Mouse (Mus musculus): Measurements from ENCODE around the gene Chm. TPM values are rescaled to one million over a fixed set of nuclear protein-coding genes. Genes with fewer than 3 reads are reported as not detected.
A peak's percentile ranks its signal among the peaks of the same experiment; 100 is the strongest.
"Not testable (repeated sequence)": the region's sequence is repeated elsewhere in the genome, so short reads cannot be mapped to it uniquely, and the experiment has no call there.

Gene Chm
- polyA plus RNA-seq (2021), result 19.9 TPM

- DNase-seq (ENCODE audit: low read depth, low spot score) (peak; percentile 15), ATAC-seq (peak; percentile 93)
- ChIA-PET CTCF (interaction anchor here (1.7 kb wide), 1 partner anchor 15 kb away, joined by 4 read pairs; no protein-coding TSS in a partner anchor), POLR2A (no interaction called here)
- peaks cover 15% of the 10 kb centered on the region for H3K27me3 ChIP-seq
- in situ Hi-C loops (cut with MboI; ENCODE audit: low pct_unique_long_range_greater_than_20kb), result loop anchor here (10.0 kb wide), 1 partner anchor 71 kb away; no protein-coding TSS in a partner anchor
- no peak for TF ChIP-seq CTCF (IDR thresholded peaks at IDR 0.05)
Observed at GRCm38 (mm10) chrX:113185230-113185985, at the start of gene Chm. Chm (minus strand) TSS chrX:113185517.

GRCm38 (mm10) chrX:113193901-113194300 is 8.6 kb upstream of the Chm start:
- peaks cover 25% of the 10 kb centered on the region for H3K27me3 ChIP-seq
- no peak for TF ChIP-seq CTCF (IDR thresholded peaks at IDR 0.05)
- ChIA-PET CTCF (interaction anchor here (0.8 kb wide), 1 partner anchor 11 kb away, joined by 3 read pairs; no protein-coding TSS in a partner anchor), POLR2A (no interaction called here)
- no peak for ATAC-seq
- no peak for DNase-seq (ENCODE audit: low read depth, low spot score)
- in situ Hi-C loops (cut with MboI; ENCODE audit: low pct_unique_long_range_greater_than_20kb), result no loop called here

DNA sequence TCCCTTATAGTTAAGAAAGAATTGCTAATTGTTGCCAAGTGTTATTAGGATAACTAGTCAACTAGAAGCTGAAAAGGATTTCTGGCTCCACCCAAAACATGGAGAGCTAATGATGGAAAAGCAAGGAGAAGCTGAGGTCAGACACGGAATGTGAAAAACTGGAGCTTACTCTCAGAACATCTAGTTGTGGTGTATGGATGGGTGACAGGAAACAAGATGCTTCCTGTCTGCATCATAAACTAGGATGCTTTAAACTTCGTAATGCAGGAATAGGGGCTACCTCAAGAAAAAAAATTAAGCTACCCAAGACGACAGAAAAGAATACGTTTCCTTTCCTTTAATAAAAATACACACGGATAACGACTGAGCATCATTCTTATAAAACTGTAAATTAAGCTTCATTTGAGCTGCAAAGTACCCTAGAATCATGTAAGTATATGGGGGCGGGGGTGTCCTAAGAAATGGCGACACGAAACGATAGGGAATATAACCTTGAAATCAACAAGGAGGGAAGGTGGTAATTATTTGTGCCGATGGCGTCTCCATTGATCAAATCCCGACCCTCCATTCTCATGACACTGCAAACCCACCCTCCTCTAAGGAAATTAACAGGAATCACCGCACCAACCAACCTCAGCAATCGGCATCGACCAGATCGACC is 618 bp downstream of the Chm start:
- H3K27me3 ChIP-seq, result peaks cover 15% of the 10 kb centered on the region
- no peak for TF ChIP-seq CTCF (IDR thresholded peaks at IDR 0.05)
- in situ Hi-C loops (cut with MboI; ENCODE audit: low pct_unique_long_range_greater_than_20kb), result loop anchor here (10.0 kb wide), 1 partner anchor 70 kb away; no protein-coding TSS in a partner anchor
- ChIA-PET POLR2A (interaction anchor here (1.1 kb wide), 1 partner anchor 39 kb away, joined by 4 read pairs; no protein-coding TSS in a partner anchor), CTCF (interaction anchor here (0.6 to 1.9 kb wide), 3 partner anchors 13 to 17 kb away, joined by 3 to 4 read pairs (median 4); no protein-coding TSS in a partner anchor)
- ATAC-seq (peak; percentile 15), DNase-seq (ENCODE audit: low read depth, low spot score) (no peak)

DNA sequence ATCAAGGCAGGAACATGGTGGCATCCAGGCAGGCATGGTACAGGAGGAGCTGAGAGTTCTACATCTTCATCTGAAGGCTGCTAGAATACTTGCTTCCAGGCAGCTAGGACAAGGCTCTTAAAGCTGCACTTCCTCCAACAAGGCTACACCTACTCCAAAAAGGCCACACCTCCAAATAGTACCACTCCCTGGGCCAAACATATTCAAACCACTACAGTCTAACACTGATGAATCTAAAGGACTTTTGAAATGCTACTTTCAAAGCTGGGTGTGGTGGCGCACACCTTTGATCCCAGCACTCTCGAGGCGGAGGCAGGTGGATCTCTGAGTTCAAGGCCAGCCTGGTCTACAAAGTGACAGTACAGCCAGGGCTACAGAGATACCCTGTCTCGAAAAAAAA is 4.5 kb downstream of the Chm start:
- POLR2A ChIA-PET; DNase-seq (ENCODE audit: low read depth, low spot score); CTCF ChIA-PET; ATAC-seq: not testable (repeated sequence)
- H3K27me3 ChIP-seq, result peaks cover 11% of the 10 kb centered on the region
- in situ Hi-C loops (cut with MboI; ENCODE audit: low pct_unique_long_range_greater_than_20kb), result loop anchor here (10.0 kb wide), 1 partner anchor 66 kb away; no protein-coding TSS in a partner anchor

DNA sequence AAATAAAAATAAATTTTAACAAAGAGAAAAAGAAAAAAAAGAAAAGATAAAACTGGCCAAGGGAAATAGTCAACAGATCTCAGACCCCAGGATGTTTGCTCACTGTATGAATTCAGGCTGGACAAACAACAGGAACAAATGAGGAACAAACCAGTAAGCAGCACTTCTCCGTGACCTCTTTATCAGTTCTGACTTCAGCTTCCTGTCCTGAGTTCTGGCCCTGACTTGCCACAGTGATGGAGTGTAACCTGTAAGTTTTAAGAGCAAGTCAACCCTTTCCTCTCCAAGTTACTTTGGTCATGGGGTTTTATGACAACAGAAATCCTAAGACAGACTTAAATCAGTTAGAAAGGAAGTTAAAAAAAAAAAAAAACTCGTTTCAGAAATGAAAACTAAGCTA is 12.6 kb downstream of the Chm start:
- DNase-seq (ENCODE audit: low read depth, low spot score) (no peak), ATAC-seq (no peak)
- H3K27me3 ChIP-seq, result no peaks in the 10 kb centered on the region
- TF ChIP-seq CTCF (IDR thresholded peaks at IDR 0.05), result no peak
- CTCF ChIA-PET, result interaction anchor here (1.5 kb wide), 1 partner anchor 11 kb away, joined by 4 read pairs; no protein-coding TSS in a partner anchor
- in situ Hi-C loops (cut with MboI; ENCODE audit: low pct_unique_long_range_greater_than_20kb), result loop anchor here (10.0 kb wide), 1 partner anchor 88 kb away; no protein-coding TSS in a partner anchor
- POLR2A ChIA-PET, result no interaction called here

GRCm38 (mm10) chrX:113172271-113172670 is 13.0 kb downstream of the Chm start:
- POLR2A ChIA-PET, result no interaction called here
- no peak for DNase-seq (ENCODE audit: low read depth, low spot score)
- no peak for ATAC-seq
- H3K27me3 ChIP-seq, result no peaks in the 10 kb centered on the region
- no peak for TF ChIP-seq CTCF (IDR thresholded peaks at IDR 0.05)
- CTCF ChIA-PET, result interaction anchor here (1.5 kb wide), 1 partner anchor 11 kb away, joined by 4 read pairs; no protein-coding TSS in a partner anchor
- in situ Hi-C loops (cut with MboI; ENCODE audit: low pct_unique_long_range_greater_than_20kb), result loop anchor here (10.0 kb wide), 1 partner anchor 87 kb away; no protein-coding TSS in a partner anchor

GRCm38 (mm10) chrX:113160268-113160860 is 25.0 kb downstream of the Chm start:
- ATAC-seq, result no peak
- no peaks in the 10 kb centered on the region for H3K27me3 ChIP-seq
- POLR2A ChIA-PET, result interaction anchor here (0.6 kb wide), 1 partner anchor 56 kb away, joined by 3 read pairs; no protein-coding TSS in a partner anchor
- TF ChIP-seq CTCF (IDR thresholded peaks at IDR 0.05), result no peak
- DNase-seq (ENCODE audit: low read depth, low spot score), result no peak
- in situ Hi-C loops (cut with MboI; ENCODE audit: low pct_unique_long_range_greater_than_20kb), result no loop called here
- CTCF ChIA-PET, result no interaction called here

DNA sequence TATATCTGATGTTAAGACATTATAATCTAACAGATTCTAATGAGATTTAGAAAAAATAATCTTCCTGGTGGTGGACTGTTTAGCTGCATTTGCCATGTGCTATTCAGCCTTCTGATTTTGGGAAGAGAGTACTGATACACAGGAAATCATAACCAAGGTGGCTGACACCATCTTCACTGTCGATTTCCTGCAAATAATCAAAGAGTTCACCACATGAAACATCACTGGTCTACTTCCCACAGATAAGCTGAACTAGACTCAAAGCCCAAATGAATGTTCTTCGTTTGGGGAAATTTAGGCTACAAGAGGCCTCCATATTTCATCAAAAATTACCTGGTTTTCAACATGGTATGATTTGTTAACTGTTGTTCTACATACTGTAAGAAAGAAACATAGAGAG is 101.1 kb downstream of the Chm start:
- TF ChIP-seq CTCF (IDR thresholded peaks at IDR 0.05), result no peak
- POLR2A ChIA-PET, result no interaction called here
- DNase-seq (ENCODE audit: low read depth, low spot score) (no peak), ATAC-seq (no peak)
- CTCF ChIA-PET, result no interaction called here
- in situ Hi-C loops (cut with MboI; ENCODE audit: low pct_unique_long_range_greater_than_20kb), result loop anchor here (10.0 kb wide), 1 partner anchor 91 kb away; no protein-coding TSS in a partner anchor
- H3K27me3 ChIP-seq, result peaks cover 20% of the 10 kb centered on the region

DNA sequence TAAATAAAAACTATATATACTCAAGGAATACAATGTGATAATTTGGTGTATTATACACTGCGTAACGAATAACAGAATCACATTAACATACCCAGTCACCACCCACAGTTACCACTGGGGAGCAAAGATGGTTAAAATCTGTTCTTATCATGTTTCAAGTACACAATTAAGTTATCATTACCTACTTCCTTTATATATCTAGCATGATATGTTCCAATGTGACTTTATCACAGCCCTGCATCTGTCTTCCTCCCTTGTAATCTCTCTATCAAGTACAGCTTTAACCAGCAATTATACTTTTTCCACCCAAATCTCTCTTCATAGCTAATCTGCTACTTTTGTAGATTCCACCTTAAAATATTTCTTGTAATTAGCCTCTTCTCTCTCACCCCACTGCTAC is 109.3 kb downstream of the Chm start:
- peaks cover 42% of the 10 kb centered on the region for H3K27me3 ChIP-seq
- in situ Hi-C loops (cut with MboI; ENCODE audit: low pct_unique_long_range_greater_than_20kb), result no loop called here
- ChIA-PET POLR2A (no interaction called here), CTCF (no interaction called here)
- ATAC-seq, result no peak
- DNase-seq (ENCODE audit: low read depth, low spot score), result no peak
- no peak for TF ChIP-seq CTCF (IDR thresholded peaks at IDR 0.05)

DNA sequence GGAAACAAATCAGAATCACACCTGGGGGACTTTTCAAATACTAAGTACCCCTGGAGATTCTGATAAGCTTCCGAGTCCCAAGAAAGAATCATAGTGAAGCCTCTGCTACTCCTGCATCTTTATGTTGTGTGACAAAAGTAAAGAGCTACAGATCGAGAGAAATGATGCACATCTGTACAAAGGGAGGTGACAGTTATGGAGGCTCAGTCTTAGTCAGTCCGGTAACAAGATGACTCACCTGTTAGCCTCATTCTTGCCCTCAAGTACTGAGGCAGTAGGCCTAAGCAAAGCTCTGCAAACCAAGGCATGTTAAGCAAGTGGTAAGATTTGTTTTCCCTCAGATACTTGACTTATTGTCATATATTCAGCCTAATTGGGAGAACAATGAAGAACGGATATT is 110.5 kb downstream of the Chm start:
- H3K27me3 ChIP-seq, result peaks cover 42% of the 10 kb centered on the region
- no peak for TF ChIP-seq CTCF (IDR thresholded peaks at IDR 0.05)
- DNase-seq (ENCODE audit: low read depth, low spot score) (no peak), ATAC-seq (no peak)
- CTCF ChIA-PET, result no interaction called here
- in situ Hi-C loops (cut with MboI; ENCODE audit: low pct_unique_long_range_greater_than_20kb), result no loop called here
- POLR2A ChIA-PET, result interaction anchor here (0.5 kb wide), 1 partner anchor 31 kb away, joined by 4 read pairs; no protein-coding TSS in a partner anchor
